Mouse (Mus musculus) C2C12 (cell line): ENCODE measurements around the gene Gm20390. TPM values are rescaled to one million over a fixed set of nuclear protein-coding genes. Genes with fewer than 3 reads are reported as not detected.
A peak's percentile ranks its signal among the peaks of the same experiment; 100 is the strongest.

Experiments used
- H3K27me3 ChIP-seq: one replicate; pipeline ENCODE4 v1.6.1; 2011; ENCODE audit not compliant: control insufficient read depth, insufficient read depth, insufficient read length
- H3K36me3 ChIP-seq: one replicate; pipeline ENCODE4 v1.6.1; 2011; ENCODE audit not compliant: control insufficient read depth, insufficient read depth
- H3K4me3 ChIP-seq: one replicate; pipeline ENCODE4 v1.5.1; 2011; ENCODE audit warnings: mild to moderate bottlenecking, control low read depth; ENCODE audit not compliant: poor library complexity, insufficient read depth, severe bottlenecking
- H3K79me2 ChIP-seq: one replicate; pipeline ENCODE4 v1.6.1; 2011; ENCODE audit not compliant: control insufficient read depth, insufficient read depth
- H3K79me3 ChIP-seq: one replicate; pipeline ENCODE4 v1.6.1; 2011; ENCODE audit warnings: low read depth, control low read depth
- H3ac ChIP-seq: one replicate; pipeline ENCODE3; 2011; ENCODE audit warnings: low read depth; ENCODE audit not compliant: control insufficient read depth, insufficient read length
- CEBPB ChIP-seq: IDR thresholded peaks from one replicate; pipeline ENCODE4 v1.6.1; 2011; ENCODE audit warnings: low read depth, mild to moderate bottlenecking, control low read depth, moderate library complexity
- CTCF ChIP-seq: IDR thresholded peaks from one replicate; pipeline ENCODE4 v1.5.1; 2011; ENCODE audit not compliant: control insufficient read depth, insufficient read depth, insufficient read length
- FOSL1 ChIP-seq: IDR thresholded peaks from one replicate; pipeline ENCODE4 v1.8.0; 2011; ENCODE audit warnings: mild to moderate bottlenecking, low read length; ENCODE audit not compliant: poor library complexity, insufficient read depth, severe bottlenecking
- MAX ChIP-seq: IDR thresholded peaks from one replicate; pipeline ENCODE4 v1.6.1; 2011; ENCODE audit warnings: mild to moderate bottlenecking, control low read depth
- MYOD1 ChIP-seq: IDR thresholded peaks from one replicate; pipeline ENCODE4 v1.6.1; 2011; ENCODE audit warnings: low read depth; ENCODE audit not compliant: control insufficient read depth, insufficient read length
- MYOG ChIP-seq: IDR thresholded peaks from one replicate; pipeline ENCODE4 v1.6.1; 2011; ENCODE audit not compliant: control insufficient read depth, insufficient read length; ENCODE audit errors: extremely low read depth
- USF1 ChIP-seq: IDR thresholded peaks from one replicate; pipeline ENCODE4 v1.6.1; 2011; ENCODE audit warnings: low read depth, mild to moderate bottlenecking, control low read depth, moderate library complexity
- polyA plus RNA-seq: library from polyadenylated mRNA; unstranded; fragments of >200 nt; fragmentation: generic; extraction: Trizol; gene quantifications from one replicate; pipeline ENCODE4 v1.2.1, GENCODE M21; 2012; ENCODE audit warnings: missing spikeins

Gene Gm20390
- polyA plus RNA-seq, 1 experiment: 578 TPM

DNA sequence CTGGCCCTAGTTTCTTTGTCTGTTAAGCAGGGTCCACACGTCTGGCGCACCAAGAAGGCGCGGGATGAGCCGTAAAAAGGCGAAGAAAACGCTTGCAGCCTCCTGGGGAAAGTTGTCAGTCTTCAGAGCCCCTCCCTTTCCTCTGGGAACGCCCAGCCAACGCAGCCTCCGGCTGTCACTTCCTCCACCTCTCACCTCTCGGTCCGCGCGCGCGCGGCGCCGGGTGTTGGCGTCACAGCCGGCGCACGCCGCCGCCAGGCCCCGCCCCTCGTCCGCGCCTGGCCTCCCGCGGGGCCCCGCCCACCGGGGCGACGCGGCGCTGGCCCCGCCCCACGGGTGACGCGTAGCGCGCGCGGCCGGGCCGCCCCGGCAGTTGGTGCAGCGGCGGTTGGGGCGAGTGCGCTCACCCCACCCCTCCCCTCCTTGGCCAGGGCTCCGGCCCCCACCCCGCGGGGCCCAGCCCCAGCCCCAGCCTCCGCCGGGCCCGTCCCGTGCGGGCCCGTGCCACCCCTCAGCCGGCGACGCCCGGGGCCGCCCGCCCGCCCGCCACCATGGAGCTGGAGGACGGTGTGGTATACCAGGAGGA, 27.7 kb upstream of the Gm20390 start, which contains the start of gene Spag9:
Spag9 (plus strand) TSS at position 372 of the 586 bp plus-strand sequence.
- peaks cover 48% of the 10 kb centered on the region for H3K79me2 ChIP-seq
- peak; percentile 44 for TF ChIP-seq MAX
- TF ChIP-seq MYOG: no peak
- no peak for TF ChIP-seq MYOD1
- TF ChIP-seq USF1: no peak
- TF ChIP-seq CTCF: no peak
- H3K27me3 ChIP-seq: no peaks in the 10 kb centered on the region
- H3K4me3 ChIP-seq: peak within 1 kb of the TSS; percentile 86
- peak within 1 kb of the TSS; percentile 87 for H3ac ChIP-seq
- H3K36me3 ChIP-seq: peaks cover 4% of the 10 kb centered on the region
- peaks cover 43% of the 10 kb centered on the region for H3K79me3 ChIP-seq

DNA sequence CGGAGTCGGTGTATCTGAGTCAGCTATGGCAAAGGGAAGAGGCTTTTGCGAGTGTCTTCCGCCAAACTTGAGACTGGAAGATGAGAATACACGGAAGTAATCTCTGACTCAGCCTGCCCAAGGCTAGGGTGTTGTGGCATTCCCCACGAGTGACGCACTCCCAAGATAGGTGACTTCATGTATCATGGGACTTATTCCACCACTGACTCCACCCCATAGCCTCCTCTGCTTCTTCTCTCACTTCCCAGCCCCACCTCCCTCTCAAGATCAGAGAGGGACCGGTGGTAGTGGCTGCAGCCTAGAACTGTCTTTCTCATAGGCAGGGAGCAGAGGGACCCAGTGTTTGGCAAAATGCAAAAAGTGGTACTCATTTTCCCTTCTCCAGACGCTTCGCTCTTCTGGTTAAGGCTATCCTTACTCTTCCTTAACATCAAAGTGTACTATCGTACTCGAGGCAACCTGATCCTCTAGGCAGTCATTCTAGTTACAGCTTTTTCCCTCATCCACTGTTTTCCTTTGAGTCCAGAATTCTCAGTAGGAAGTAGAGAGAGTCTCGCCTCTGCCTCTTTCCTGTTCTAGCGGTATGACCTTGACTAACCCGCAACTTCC, 27.1 kb upstream of the Gm20390 start:
- H3K79me2 ChIP-seq: peaks cover 42% of the 10 kb centered on the region
- H3K79me3 ChIP-seq: peaks cover 37% of the 10 kb centered on the region
- peak overlapping the region; percentile 86 for H3K4me3 ChIP-seq
- H3K27me3 ChIP-seq: no peaks in the 10 kb centered on the region
- H3ac ChIP-seq: peak overlapping the region; percentile 81
- no peaks in the 10 kb centered on the region for H3K36me3 ChIP-seq
- TF ChIP-seq MAX (peak; percentile 54), MYOG (no peak), CTCF (no peak), FOSL1 (peak; percentile 77), MYOD1 (no peak), USF1 (no peak), CEBPB (no peak)

DNA sequence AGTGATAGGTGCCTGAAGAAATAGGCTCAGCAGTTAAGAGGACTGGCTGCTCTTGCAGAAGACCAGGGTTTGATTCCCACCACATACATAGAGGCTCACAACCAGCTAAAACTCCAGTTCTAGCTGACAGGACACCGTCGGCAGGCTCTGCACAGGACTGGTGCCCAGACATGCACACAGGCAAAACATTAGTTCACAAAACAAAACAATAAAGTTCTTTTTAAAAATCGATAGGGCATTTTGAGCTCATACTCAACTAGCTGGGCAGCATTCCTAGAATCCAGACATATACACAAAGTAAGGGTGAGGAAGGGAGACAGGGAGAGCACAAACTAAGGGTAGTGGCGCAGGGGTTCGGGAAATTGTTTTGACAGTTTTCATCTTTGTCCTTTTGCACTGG, 26.4 kb upstream of the Gm20390 start:
- peak overlapping the region; percentile 52 for H3ac ChIP-seq
- no peaks in the 10 kb centered on the region for H3K36me3 ChIP-seq
- no peak overlapping the region for H3K4me3 ChIP-seq
- peaks cover 30% of the 10 kb centered on the region for H3K79me3 ChIP-seq
- H3K27me3 ChIP-seq: no peaks in the 10 kb centered on the region
- H3K79me2 ChIP-seq: peaks cover 36% of the 10 kb centered on the region
- no peak for TF ChIP-seq FOSL1
- no peak for TF ChIP-seq CEBPB
- no peak for TF ChIP-seq MYOG
- no peak for TF ChIP-seq USF1
- TF ChIP-seq CTCF: no peak
- no peak for TF ChIP-seq MYOD1

DNA sequence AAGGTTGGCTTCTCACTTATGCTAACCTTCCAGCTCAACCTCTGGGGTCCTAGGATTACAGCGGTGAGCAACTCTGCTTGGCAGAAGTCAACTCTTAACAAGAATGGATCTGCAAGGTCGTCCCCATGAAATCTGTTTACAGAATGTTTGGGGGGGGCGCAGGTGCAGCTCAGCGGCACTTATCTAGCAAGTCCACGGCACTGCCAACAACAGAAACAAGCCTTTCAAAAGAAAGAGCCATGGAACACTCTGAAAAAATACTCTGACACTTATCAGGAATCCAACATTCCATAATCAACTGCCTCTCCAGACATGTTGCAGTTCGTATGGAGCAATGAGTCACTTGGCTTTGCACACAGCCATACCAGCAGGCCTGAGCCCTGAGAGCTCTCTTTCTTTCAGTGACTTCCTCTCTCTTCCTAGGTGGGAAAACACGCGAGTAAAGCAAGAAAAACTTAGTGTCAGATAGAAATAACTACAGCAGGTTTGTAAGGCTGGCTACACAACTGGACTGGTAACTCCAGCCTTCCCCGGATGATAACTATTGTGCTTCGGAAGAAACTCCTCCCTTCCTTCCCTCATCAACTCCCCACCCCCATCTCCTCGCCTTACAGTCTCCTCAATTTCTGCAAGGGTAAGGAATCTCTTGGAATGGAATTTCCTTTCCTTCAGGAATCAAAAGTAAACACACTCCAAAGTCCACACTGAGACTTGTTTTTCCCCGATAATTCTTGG, 20.4 kb upstream of the Gm20390 start:
- Histone ChIP-seq H3K79me2 (no peaks in the 10 kb centered on the region), H3ac (no peak overlapping the region), H3K27me3 (no peaks in the 10 kb centered on the region), H3K4me3 (no peak overlapping the region), H3K36me3 (no peaks in the 10 kb centered on the region), H3K79me3 (no peaks in the 10 kb centered on the region)
- TF ChIP-seq MYOD1 (no peak), FOSL1 (no peak), CTCF (no peak), MYOG (no peak), USF1 (no peak), MAX (no peak), CEBPB (no peak)

DNA sequence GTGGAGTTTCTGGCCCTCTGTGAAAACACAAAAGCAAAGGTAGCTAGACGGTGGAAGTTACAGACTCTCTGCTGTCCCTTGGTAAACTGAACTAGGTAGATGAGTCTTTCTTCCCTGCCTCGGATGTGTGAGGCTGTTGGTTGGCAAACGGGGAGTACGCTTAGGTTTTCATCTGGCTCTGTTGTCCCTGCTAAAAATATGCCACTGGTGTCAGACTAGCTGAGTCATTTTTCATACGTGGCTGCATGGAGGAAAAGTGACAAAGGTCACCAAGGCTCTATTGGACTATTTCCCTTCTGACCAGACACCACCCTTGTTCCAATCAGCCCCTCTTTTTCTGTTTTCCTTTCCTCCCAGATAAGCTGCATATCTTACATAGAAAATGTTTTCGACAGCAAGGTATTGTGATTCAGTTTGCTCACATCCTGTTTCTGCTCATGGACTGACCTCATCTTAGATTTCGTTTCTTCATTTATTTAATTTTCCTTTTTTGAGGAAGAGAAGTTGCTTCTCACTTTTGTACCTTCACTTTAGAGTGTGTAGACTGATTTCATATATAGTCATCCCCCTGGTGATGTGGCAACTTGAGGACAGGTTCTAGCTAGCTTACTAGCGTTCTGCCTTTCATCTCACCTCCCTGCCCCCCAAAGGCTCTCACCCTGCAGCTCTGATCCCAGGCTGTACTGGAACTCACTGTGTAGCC, 19.7 kb upstream of the Gm20390 start:
- TF ChIP-seq FOSL1: no peak

More for the DNA sequence above, 19.7 kb upstream of the Gm20390 start:
- Histone ChIP-seq H3K79me2 (no peaks in the 10 kb centered on the region), H3K79me3 (no peaks in the 10 kb centered on the region), H3K27me3 (no peaks in the 10 kb centered on the region), H3ac (no peak overlapping the region), H3K36me3 (no peaks in the 10 kb centered on the region), H3K4me3 (no peak overlapping the region)
